Mouse (Mus musculus) NIH3T3 (cell line): ENCODE measurements around the gene Il1rap.

Experiments used
- DNase-seq: peaks from one replicate; pipeline ENCODE4 v3.0.0-alpha.2; 2012; ENCODE audit warnings: low read depth

The Il1rap gene

DNA sequence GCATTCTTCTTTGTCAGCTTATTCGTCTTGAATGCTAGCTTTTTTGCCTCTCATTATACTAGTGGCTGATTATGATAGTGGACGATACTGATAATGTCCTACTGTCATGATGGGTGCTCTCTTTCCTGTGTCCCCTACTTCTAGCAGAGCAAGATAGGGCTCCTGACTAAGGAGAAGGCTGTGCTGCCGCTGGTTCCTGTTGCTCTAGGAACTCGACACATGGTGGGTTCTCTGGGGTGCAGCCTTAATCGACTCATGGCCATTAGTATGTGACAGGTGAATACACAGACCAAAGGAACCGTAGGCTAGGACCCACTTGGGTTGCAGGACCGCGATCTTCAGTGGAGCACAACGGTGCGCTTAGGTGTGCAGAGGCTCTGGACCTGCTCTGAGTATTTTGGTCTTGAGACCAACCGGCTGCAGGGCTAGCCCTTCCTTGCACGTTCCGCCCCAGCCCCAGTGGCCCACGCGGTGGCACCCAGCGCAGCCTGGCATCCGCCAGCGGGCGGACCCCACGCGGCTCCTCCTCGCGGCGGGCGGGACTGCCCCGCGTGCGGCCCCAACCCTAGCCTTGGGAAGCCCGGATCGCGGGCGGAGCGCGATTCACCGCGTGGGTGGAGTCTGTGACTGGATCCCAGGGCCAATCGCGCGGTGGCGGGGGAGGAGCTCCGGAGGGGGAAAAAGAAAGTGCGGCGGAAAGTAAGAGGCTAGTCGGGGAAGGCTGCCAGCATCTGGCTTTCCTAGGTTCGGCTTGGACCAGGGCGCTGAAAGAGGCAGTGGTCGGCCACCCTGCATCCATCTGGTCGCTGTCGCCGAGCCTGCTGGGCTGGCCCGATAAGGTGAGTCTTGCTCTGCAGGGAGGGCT is at the start of gene Il1rap:
Il1rap (plus strand) TSS at position 657 of the 865 bp plus-strand sequence.
- DNase-seq, result peak; percentile 95

DNA sequence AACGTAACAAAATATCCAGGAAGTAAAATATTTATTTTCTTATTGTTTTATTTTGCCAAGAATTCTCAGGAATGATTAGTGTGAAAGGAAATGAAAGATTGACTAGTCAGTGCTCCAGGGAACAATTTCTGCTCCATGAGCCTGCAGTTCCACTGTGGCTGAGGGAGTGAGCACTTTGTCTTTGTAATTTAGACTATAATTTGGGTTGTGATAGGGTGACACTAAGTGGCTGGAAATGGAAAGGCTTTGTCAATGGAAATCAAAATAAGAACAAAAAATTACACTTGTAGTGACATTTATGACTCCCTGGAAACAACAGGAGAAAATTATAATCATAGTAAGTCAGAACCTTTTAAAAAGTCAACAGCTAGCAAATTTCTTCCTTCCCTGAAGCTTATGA is 49.2 kb upstream of the Il1rap start:
- no peak for DNase-seq

DNA sequence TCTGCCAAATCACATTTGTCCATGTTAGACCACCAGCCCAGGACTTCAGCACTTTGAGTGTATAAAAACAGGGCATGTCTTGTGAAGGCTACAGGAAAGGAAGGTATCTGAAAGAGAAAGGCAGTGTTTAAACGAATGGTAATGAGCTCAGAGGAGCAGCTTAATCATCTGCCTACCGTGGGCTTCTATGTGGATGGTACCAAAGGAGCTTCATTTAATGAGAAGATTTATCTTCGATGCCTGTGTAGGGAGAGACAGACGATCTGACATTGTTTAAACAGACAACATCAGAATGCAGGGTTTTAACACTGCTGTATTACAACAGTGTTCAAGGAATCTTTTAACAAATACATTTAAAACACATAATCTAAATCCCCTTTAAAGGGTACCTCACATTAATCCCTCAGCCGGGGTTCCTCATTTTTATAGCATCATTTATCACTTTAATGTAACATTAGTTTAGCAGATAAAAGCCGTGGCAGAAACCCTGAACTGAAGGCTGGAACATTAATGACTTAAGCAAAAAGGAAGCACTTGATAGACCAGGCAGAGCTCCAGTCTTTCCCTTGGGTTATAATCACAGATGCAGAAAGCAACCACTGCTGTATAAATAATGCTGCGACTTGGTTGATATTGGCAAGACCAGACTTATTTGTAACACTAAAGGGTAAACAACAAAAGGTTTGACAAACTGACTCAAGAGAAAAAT is 35.2 kb upstream of the Il1rap start:
- no peak for DNase-seq

DNA sequence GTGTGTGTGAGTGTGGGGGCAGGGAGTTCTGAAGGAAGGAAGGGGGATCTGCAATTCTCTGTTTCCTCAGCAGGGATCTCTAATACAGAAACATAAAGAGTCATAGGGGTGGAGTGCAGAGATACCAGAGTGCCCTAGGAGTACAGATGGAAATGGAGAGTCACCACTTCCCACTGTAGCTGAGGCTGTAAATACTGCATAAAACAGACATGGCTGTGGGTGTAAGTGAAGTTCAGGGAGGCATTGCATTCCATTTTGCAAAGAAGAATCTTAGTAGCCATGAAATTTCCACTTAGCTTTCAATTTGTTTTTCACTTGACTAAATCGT is 34.7 kb upstream of the Il1rap start:
- no peak for DNase-seq

DNA sequence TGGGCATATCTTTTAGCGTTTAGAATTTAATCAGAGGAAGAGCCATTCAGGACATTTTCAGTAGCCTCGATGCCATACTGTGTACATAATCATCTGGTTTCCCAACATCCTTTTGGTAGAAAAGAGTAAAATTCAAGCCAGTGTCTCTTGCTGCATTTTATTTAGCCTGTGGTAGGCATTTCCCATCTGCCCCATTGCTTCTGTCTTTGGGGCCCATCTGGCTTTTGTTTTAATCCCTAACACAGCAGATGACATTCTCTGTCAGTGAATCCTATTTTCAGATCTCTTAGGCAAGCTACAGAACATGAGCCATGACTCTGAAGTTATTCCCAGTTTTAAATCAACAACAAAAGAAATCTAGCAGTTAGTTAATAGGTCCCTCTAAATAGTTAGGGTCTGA is 32.3 kb upstream of the Il1rap start:
- no peak for DNase-seq

DNA sequence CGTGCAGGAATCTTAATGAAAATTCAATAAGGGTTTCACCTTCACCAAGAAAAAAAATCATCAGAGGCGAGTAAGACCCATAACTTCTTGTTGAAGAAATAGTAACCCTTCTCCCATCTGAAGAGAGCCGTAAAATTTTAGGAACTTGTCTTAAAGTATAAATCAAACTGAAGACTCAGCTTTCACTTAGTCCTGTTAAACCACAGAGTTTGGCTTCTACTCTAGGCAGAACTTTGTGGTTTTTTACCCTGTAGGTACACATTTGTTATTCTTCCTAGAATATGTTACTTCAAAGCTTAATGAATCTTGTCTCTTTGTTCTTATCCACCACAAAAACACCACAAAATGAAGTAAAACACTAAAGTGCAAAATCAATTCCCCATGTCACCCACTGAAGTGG is 29.3 kb upstream of the Il1rap start:
- no peak for DNase-seq

DNA sequence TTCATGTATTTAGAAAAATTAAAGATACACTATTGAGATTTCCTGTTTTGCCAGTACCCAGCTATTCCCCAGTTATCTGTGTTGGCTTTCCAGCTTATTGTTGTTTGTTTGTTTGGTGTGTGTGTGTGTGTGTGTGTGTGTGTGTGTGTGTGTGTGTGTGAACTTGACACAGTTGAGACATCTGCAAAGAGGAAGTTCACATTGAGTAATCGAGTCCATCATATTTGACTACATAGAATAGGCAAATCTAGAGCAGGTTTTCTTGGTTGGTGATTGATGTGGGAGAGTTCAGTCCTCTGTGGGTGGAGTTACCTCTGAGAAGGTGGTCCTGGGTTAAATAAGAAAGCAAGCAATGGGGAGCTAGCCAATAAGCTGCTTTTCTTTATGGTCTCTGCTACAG is 22.7 kb upstream of the Il1rap start:
- DNase-seq, result no peak

DNA sequence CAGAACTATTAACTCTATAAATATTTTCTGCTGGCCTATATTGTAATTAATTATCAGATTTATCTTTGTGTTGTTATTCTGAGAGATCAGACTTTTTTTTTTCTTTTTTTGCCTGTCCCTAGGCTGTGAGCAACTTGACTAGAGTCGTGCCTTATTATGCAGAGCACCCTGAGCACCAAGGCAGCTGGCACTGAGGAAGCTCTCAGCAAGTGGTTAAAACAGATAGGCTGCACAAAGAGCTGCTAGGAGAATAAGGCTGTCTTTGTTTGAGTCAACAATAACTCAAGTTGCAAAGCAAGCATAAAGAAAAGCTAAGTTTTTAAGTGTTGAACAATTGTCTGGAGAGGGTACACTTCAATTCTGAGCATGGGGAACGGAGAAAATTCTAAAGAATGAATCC is 19.8 kb upstream of the Il1rap start:
- no peak for DNase-seq

DNA sequence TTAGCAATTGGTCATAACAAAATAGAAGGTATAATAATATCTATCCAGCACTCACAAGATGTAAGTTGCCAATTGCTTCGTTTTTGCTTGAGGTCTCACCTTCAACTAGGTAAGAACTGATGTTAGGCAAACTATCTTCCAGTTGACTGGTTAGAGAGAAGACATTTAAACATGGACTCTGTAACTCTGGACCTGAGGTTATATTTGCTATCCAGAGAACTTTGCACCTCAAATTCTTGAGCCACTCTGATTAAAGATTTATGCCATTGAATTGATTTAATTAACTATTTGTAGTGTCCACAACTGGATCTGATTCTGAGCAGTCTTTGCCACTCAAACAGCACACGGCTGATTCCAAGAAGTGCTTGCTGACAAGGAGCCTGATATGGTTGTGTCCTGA is 18.7 kb upstream of the Il1rap start:
- DNase-seq, result no peak

DNA sequence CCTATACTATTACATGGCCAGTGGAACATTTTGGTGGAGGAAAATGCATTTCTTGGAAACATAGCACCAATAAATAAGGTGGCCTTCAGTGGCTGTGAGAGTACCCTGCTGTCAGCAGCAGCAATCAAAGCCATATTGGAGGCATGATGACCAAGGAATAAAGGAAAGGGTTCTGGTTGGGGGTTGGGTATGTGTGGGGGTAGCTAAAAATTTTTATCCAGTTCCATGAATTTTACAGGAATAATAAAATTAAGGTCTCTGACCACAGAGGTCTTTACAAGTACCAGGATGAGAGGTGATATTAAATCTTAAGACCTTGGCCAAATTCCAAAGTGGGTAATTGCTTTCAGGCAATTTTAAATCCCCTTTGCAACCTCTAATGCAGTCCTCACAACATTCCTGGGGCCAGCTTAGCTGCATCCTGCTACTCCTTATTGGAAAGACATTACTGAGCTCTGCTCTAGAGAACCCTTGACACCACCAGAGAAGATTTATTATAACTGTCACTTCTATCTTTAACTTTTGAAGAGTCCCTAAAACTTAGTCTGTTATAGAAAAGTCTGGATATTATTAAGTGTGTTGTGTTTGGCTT is 12.0 kb upstream of the Il1rap start:
- DNase-seq, result no peak

DNA sequence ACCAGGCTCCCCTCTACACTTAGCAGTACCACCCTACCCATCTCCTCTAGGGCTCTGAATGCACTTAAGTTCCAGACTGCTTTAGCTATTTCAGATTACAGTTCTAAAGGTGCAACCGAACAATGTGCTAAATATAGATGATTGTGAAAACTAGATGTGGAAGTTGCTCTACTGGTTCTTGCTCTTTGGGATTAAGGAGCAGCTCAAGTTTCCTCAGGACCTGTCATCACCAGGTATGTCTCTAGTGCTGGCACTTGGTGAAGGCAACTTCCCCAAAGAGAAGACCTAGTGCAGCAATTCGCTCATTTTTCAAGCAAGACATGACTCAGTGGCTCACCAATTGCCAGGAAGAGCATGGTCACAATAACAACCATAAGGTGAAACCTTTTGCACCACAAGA is 9.7 kb upstream of the Il1rap start:
- no peak for DNase-seq

DNA sequence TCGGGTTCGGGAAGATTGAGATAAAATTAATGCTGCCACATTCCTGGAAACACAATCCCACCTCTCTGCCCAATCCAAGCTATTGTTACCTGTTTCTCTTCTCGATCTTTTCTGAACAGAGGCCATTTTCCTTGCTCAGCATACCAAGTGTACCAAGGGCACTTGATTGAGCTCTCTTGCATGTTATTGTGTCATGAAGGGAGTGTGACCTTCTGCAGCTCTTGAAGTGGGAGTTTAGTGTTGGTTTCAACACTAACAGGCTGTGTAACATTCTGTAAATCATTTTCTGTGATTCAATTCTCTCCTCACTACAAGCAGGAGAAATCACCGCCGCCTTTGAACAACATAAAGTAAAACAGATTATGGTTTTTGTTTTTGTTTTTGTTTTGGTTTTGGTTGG is 7.3 kb upstream of the Il1rap start:
- no peak for DNase-seq

DNA sequence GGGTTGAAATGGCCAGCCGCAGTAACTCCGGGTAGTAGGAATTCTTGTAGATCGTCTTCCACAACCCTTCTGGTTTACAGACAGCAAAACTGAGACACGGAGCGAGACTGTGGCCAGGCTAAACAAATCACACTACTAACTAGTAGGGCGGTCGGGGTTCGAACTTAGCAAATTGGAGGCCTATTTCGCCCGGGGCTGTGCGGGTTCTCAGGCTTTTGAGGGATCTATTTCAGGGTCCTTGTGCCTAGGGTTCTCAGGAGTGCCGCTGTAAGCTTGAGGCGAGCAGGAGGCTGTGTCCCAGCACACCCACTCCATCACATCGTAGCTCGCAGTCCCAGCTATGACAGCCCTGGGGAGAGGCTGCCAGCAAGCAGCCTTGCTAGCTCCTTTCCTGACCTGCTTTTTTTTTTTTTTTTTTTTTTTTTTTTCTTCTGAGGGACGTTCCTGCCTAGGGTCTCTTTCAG is 441 bp downstream of the Il1rap start:
- no peak for DNase-seq

DNA sequence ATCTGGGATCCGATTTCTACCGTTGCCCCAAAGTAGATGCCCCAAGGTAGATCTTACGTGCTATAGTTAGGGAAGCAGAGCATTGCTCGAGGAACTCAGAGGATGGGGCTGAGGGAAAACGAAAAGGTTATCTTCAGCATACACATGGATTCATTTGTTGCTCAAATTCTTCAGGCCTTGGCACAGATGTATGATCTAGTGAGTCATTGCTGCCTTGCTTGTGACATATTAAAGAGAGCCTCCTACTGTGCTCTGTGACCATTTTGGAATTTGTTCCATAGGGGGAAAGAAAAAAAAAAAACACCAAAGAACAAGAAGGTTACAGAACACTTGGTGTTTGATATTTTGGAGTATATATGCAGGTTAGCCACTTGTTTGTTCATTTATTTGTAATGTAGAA is 4.3 kb downstream of the Il1rap start:
- peak; percentile 48 for DNase-seq

DNA sequence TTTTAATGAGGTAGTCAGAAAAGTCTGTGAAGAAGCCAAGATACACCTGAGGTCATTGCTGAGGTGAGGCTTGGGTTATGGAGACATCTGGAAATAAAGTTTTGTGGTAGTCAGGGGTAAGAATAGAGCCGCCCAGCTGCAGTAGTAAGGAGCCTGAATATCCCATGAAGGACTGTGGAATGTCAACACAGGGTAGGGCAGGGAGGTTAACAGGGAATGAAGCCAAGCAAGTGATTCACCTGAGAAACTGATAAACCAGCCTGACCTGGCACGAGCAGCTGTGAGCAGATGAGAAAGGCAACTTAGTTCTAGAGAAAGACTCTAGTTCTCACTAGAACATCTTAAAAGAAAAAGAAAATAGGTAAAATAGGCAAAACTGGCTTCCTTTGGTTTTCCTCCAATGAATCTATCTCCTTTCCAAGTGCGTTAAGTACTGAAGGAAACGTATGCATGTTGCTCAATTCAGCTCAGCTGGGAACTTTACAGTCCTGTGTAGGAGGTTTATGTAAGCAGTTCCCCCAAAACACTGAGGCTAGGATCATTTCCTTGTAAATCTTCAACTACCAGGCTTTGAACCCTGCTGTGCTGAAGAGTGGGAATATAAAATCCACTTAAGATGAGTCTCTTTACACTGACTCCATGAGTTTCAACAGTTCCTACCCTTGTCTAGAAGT is 9.5 kb downstream of the Il1rap start:
- peak; percentile 38 for DNase-seq

DNA sequence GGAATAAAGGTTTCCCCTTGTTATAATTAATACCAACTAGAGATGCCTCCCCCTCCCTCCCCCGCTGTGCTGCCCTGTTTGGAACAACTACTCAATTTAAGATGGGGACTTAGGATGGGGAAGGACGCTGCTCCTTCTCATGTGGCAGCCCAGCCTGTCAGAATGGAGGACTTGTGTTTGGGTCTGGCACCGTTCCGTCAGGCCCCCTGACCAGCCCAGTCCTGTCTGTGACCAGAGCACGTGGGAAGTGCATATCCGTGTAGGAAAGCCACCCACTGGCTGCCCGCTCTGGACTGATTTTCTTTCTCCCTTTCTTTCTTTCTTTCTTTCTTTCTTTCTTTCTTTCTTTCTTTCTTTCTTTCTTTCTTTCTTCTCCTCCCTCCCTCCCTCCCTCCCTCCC is 14.9 kb downstream of the Il1rap start:
- no peak for DNase-seq

DNA sequence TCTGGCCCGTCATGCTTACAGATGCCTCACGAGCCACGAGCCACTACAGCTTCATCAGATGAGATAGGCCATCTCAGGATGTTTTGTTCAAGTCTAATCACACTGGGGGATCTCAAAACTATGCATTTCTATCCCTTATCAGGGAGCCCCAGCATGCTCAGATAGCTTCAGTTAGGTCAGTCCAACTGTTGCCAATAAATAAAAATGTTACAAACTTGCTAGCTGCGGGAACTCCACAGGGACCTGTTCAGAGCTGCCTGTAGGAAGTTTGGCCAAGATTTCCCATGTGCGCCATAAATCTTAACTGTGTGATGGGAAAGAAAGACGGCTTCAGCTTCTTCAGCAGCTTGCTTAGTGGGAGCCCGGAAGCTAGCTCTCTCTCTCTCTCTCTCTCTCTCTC is 15.8 kb downstream of the Il1rap start:
- DNase-seq, result peak; percentile 75

DNA sequence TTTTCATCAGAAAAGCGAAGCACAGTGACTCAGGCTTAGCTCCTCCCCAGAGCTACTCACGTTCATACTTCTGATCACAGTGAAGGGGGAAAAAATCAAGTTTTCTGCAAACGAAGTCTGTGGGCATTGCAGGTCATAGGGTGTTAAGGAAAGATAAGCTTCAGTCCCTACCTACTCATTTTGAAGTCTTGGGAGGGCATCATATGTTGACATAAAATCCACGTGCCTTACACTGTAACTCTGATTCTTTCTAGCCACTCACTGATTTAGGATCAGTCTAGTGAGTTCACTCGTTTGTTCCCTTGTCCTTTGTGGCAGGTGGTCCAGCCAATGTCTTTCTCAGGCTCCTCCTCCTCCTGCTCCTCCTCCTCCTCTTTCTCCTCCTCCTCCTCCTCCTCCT is 17.1 kb downstream of the Il1rap start:
- DNase-seq, result no peak

DNA sequence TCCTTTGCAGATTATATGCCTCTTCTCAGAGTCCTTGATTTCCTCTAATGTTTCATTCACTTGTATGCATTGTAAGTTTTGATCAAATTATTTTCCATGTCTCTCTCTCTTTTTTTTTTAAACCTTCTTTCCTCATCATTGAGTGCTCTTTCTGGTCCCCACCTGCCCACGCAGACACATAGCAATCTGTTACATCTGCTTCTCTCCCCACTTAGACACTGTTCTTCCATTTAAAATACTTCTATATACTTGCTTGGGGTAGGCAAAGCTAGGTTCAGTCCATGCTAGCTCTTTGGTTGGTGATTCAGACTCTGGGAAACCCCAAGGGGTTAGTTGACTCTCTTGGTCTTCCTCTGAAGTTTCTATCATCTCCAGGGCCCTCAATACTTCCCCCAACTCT is 20.0 kb downstream of the Il1rap start:
- no peak for DNase-seq

DNA sequence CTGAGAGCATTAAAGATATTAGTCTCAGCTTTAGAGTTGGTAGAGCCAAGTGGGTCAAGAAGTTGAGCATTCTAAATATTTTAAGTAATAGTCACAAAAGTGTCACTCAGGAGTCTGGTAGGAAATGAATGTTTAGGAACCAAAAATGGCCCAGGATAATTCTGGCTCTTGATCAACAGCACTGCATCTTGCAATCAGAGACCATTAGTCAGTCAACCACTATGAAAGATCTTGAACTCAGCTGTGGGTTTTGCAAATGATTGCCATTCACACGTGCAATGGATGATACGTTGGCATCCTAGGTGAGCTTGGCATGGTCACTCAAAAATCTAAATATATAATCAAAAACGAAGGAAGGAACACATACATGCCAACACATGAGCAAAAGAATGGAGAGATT is 23.1 kb downstream of the Il1rap start:
- DNase-seq, result peak; percentile 65

DNA sequence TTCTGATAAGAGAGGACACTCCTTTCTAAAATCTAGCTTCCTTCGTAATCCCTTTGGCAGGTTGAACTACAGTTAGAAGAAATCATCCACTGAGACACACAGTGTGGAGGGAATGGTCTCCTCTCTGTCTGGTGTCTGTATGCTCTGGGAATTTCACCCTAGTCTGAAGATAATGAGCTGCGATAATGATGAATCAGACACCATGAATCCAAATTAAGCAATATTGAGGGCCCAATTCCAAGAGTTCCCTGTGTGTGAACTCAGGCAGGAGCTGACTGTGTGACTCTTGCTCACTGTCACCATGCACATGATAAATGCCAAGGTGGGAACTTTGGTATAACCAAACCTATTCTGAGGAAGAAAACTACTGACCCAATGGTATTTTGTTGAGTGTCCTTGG is 26.5 kb downstream of the Il1rap start:
- DNase-seq, result peak; percentile 35

DNA sequence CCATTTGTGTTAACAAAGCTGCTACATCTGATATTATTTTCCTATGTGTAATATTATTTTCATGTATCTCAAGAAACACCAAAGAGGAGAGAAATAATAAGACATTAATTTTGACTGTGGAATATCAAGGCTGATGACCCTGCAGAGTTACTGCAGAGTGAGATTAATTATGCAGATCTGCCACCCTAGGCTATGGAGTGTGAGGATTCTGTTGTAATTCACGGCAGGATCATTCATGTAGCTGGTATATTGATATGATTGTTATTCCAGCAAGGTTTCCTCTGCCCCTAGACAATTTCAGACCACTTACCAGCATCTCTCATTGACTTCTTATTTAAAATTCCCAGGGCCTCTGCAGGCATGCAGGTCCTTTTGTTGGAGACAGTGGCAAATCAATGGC is 29.0 kb downstream of the Il1rap start:
- no peak for DNase-seq
